Mouse (Mus musculus): ENCODE measurements around the gene Pou2f3. TPM values are rescaled to one million over a fixed set of nuclear protein-coding genes. Genes with fewer than 3 reads are reported as not detected.

The Pou2f3 gene
- polyA plus RNA-seq, 1 experiment from 2014 or later, result 0.47 TPM

- no peak overlapping the region for H3K27ac ChIP-seq
- DNase-seq (ENCODE audit: low spot score), result no peak
- no peak for TF ChIP-seq CTCF (IDR thresholded peaks at IDR 0.05; ENCODE audit: low read depth)
- no peaks in the 10 kb centered on the region for H3K27me3 ChIP-seq (ENCODE audit: insufficient read depth, low read length)
- 68% methylated on average over 8 of the region's 8 CpGs for WGBS
- H3K4me3 ChIP-seq (replicated peaks; ENCODE audit: low read depth, low read length), result no peak overlapping the region
- H3K9me3 ChIP-seq (replicated peaks; ENCODE audit: low read length), result no peaks in the 10 kb centered on the region
- no peaks in the 10 kb centered on the region for H3K36me3 ChIP-seq (ENCODE audit: insufficient read depth, low read length)
- H3K4me1 ChIP-seq (replicated peaks; ENCODE audit: insufficient read depth, low read length), result peaks cover 52% of the 10 kb centered on the region
- no peak for ATAC-seq (replicated peaks; ENCODE audit: low FRiP score, low read depth)
- no peak overlapping the region for H3K9ac ChIP-seq (ENCODE audit: low read depth, low read length)
- no peak overlapping the region for H3K4me2 ChIP-seq (ENCODE audit: low read length)
Measured at GRCm38 (mm10) chr9:43227626-43228025, 17.5 kb upstream of the Pou2f3 start.

- H3K27me3 ChIP-seq (ENCODE audit: insufficient read depth, low read length), result no peaks in the 10 kb centered on the region
- no peaks in the 10 kb centered on the region for H3K36me3 ChIP-seq (ENCODE audit: insufficient read depth, low read length)
- H3K4me3 ChIP-seq (replicated peaks; ENCODE audit: low read depth, low read length), result no peak overlapping the region
- DNase-seq (ENCODE audit: low spot score), result no peak
- no peak overlapping the region for H3K4me2 ChIP-seq (ENCODE audit: low read length)
- TF ChIP-seq CTCF (IDR thresholded peaks at IDR 0.05; ENCODE audit: low read depth), result no peak
- H3K27ac ChIP-seq, result peak overlapping the region; percentile 60
- 48% methylated on average over 9 of the region's 9 CpGs for WGBS
- H3K9ac ChIP-seq (ENCODE audit: low read depth, low read length), result no peak overlapping the region
- peaks cover 43% of the 10 kb centered on the region for H3K4me1 ChIP-seq (replicated peaks; ENCODE audit: insufficient read depth, low read length)
- ATAC-seq (replicated peaks; ENCODE audit: low FRiP score, low read depth), result peak; percentile 57
- H3K9me3 ChIP-seq (replicated peaks; ENCODE audit: low read length), result no peaks in the 10 kb centered on the region
Measured at GRCm38 (mm10) chr9:43226573-43227160, 16.5 kb upstream of the Pou2f3 start.

GRCm38 (mm10) chr9:43225481-43225880 lies 15.3 kb upstream of the Pou2f3 start:
- H3K27ac ChIP-seq, result peak overlapping the region; percentile 42; the same call in 1 of the 2 replicates
- H3K4me1 ChIP-seq (replicated peaks; ENCODE audit: insufficient read depth, low read length), result peaks cover 33% of the 10 kb centered on the region

GRCm38 (mm10) chr9:43224771-43225355 lies 14.7 kb upstream of the Pou2f3 start:
- no peaks in the 10 kb centered on the region for H3K27me3 ChIP-seq (ENCODE audit: insufficient read depth, low read length)
- no peak for ATAC-seq (replicated peaks; ENCODE audit: low FRiP score, low read depth)
- H3K9me3 ChIP-seq (replicated peaks; ENCODE audit: low read length), result no peaks in the 10 kb centered on the region
- H3K27ac ChIP-seq, result 0 out of 2 replicates have a peak overlapping the region, but pooled peaks have one; percentile 36
- 45% methylated on average over 11 of the region's 11 CpGs for WGBS
- no peak overlapping the region for H3K4me3 ChIP-seq (replicated peaks; ENCODE audit: low read depth, low read length)
- DNase-seq (ENCODE audit: low spot score), result no peak
- H3K9ac ChIP-seq (ENCODE audit: low read depth, low read length), result no peak overlapping the region
- H3K36me3 ChIP-seq (ENCODE audit: insufficient read depth, low read length), result peaks cover 8% of the 10 kb centered on the region; the same call in 1 of the 2 replicates
- TF ChIP-seq CTCF (IDR thresholded peaks at IDR 0.05; ENCODE audit: low read depth), result no peak
- H3K4me1 ChIP-seq (replicated peaks; ENCODE audit: insufficient read depth, low read length), result peaks cover 27% of the 10 kb centered on the region
- H3K4me2 ChIP-seq (ENCODE audit: low read length), result no peak overlapping the region

More at GRCm38 (mm10) chr9:43225481-43225880, 15.3 kb upstream of the Pou2f3 start:
- no peak overlapping the region for H3K9ac ChIP-seq (ENCODE audit: low read depth, low read length)
- 32% methylated on average over 2 of the region's 2 CpGs for WGBS
- peaks cover 8% of the 10 kb centered on the region; the same call in 1 of the 2 replicates for H3K36me3 ChIP-seq (ENCODE audit: insufficient read depth, low read length)
- H3K27me3 ChIP-seq (ENCODE audit: insufficient read depth, low read length), result no peaks in the 10 kb centered on the region
- no peak for TF ChIP-seq CTCF (IDR thresholded peaks at IDR 0.05; ENCODE audit: low read depth)
- no peak overlapping the region for H3K4me3 ChIP-seq (replicated peaks; ENCODE audit: low read depth, low read length)
- no peak overlapping the region for H3K4me2 ChIP-seq (ENCODE audit: low read length)
- H3K9me3 ChIP-seq (replicated peaks; ENCODE audit: low read length), result no peaks in the 10 kb centered on the region
- DNase-seq (ENCODE audit: low spot score) (no peak), ATAC-seq (replicated peaks; ENCODE audit: low FRiP score, low read depth) (no peak)

GRCm38 (mm10) chr9:43222429-43222715 lies 12.2 kb upstream of the Pou2f3 start:
- TF ChIP-seq CTCF (IDR thresholded peaks at IDR 0.05; ENCODE audit: low read depth), result peak; percentile 54; the same call in 1 of the 2 replicates
- no peak overlapping the region for H3K27ac ChIP-seq
- no peaks in the 10 kb centered on the region for H3K27me3 ChIP-seq (ENCODE audit: insufficient read depth, low read length)
- no peaks in the 10 kb centered on the region for H3K9me3 ChIP-seq (replicated peaks; ENCODE audit: low read length)
- no peak overlapping the region for H3K4me2 ChIP-seq (ENCODE audit: low read length)
- 61% methylated on average over 8 of the region's 8 CpGs for WGBS
- H3K4me3 ChIP-seq (replicated peaks; ENCODE audit: low read depth, low read length), result no peak overlapping the region
- H3K9ac ChIP-seq (ENCODE audit: low read depth, low read length), result no peak overlapping the region
- DNase-seq (ENCODE audit: low spot score) (no peak), ATAC-seq (replicated peaks; ENCODE audit: low FRiP score, low read depth) (no peak)
- peaks cover 8% of the 10 kb centered on the region for H3K36me3 ChIP-seq (ENCODE audit: insufficient read depth, low read length)
- peaks cover 25% of the 10 kb centered on the region for H3K4me1 ChIP-seq (replicated peaks; ENCODE audit: insufficient read depth, low read length)

- Histone ChIP-seq H3K9me3 (replicated peaks; ENCODE audit: low read length) (no peaks in the 10 kb centered on the region), H3K27ac (no peak overlapping the region), H3K36me3 (ENCODE audit: insufficient read depth, low read length) (peaks cover 8% of the 10 kb centered on the region), H3K4me2 (ENCODE audit: low read length) (no peak overlapping the region), H3K4me3 (replicated peaks; ENCODE audit: low read depth, low read length) (no peak overlapping the region), H3K27me3 (ENCODE audit: insufficient read depth, low read length) (no peaks in the 10 kb centered on the region), H3K9ac (ENCODE audit: low read depth, low read length) (no peak overlapping the region), H3K4me1 (replicated peaks; ENCODE audit: insufficient read depth, low read length) (peaks cover 23% of the 10 kb centered on the region)
- ATAC-seq (replicated peaks; ENCODE audit: low FRiP score, low read depth) (peak; percentile 41), DNase-seq (ENCODE audit: low spot score) (peak; percentile 92)
- TF ChIP-seq CTCF (IDR thresholded peaks at IDR 0.05; ENCODE audit: low read depth), result peak; percentile 98
- 49% methylated on average over 18 of the region's 18 CpGs for WGBS
Measured at GRCm38 (mm10) chr9:43221643-43222428, 11.7 kb upstream of the Pou2f3 start.
